Mouse (Mus musculus) heart, adult 2 months (tissue): Measurements from ENCODE around the gene Izumo1r.

Source experiments
- CTCF ChIP-seq: fragments of 200-600 bp; IDR thresholded peaks from 2 replicates; pipeline ENCODE4 v1.8.1; 2022; ENCODE audit warnings: antibody characterized with exemption, mild to moderate bottlenecking, moderate library complexity
- POLR2A ChIP-seq: fragments of 200-500 bp; IDR thresholded peaks from 2 replicates; pipeline ENCODE4 v1.6.1; 2011; ENCODE audit warnings: mild to moderate bottlenecking, low read depth, low read length, control low read depth; ENCODE audit not compliant: insufficient read depth

- TF ChIP-seq CTCF (no peak), POLR2A (no peak)
Observed at GRCm38 (mm10) chr9:14920608-14921007, 16.9 kb upstream of the Izumo1r start.
